Mouse (Mus musculus): ENCODE data around the gene Pnp. TPM values are rescaled to one million over a fixed set of nuclear protein-coding genes. Genes with fewer than 3 reads are reported as not detected.

Pnp gene
- total and polyA plus RNA-seq, 3 experiments: 80.0 to 118 (median 99.3) TPM

DNA sequence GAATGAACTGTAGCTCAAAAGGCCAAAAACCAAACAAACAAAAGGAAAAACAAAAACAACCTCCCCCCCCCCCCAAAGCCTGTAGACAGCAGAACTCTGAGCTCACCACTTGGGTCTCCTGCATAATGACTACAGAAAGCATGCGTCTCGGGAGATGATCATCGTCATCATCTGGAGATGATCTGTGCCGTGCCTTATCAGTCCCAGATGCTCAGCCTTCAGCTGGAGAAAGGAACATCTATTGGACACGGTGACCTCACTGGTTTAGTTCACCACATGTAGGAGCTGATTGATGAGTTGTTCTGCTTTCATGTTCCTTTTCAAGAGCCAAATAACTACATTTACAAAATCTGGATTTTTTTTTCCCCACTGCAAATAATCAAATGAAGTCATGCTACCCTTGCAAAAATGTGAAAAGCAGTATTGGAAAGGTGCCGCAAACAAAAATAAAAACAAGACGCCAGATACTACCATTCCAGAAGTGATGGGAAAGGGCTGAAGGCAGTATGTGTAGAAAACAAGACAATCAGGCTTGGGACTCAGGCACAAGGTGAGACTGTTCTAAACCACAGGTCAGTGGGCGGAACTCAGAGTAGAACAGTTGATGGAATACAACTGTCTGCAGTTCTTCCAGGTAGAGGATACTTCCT, 76.4 kb downstream of the Pnp start, which contains the start of gene Rnase10:
Rnase10 (plus strand) TSS at position 600 of the 650 bp plus-strand sequence.
- no peaks in the 10 kb centered on the region for H3K79me2 ChIP-seq (replicated peaks; ENCODE audit: control insufficient read depth, extremely low read depth, insufficient read depth, poor library complexity, severe bottlenecking)
- no peaks in the 10 kb centered on the region for H3K27me3 ChIP-seq (replicated peaks)
- dilution Hi-C loops (cut with MboI; ENCODE audit: extremely low pct_ligation_motif_present, extremely low pct_unique_long_range_greater_than_20kb, low sequenced_read_pairs): no loop called here
- H3K4me2 ChIP-seq (ENCODE audit: insufficient read depth, low read depth, poor library complexity, severe bottlenecking): no peak within 1 kb of the TSS
- H3K4me1 ChIP-seq (ENCODE audit: control insufficient read depth in 1 of 2, insufficient read depth in 2 of 2): no peaks in the 10 kb centered on the region
- H3K4me3 ChIP-seq (replicated peaks in 1 of 3; ENCODE audit: low read depth in 2 of 3, low read length in 2 of 3, poor library complexity in 1 of 3): no peak within 1 kb of the TSS
- no peaks in the 10 kb centered on the region for H3K36me3 ChIP-seq (replicated peaks in 1 of 2; ENCODE audit: control insufficient read depth in 1 of 2, insufficient read depth in 1 of 2, low read length in 1 of 2)
- H3K9ac ChIP-seq (ENCODE audit: insufficient read depth, low read depth): no peak within 1 kb of the TSS
- TF ChIP-seq USF2 (conservative IDR thresholded peaks at IDR 0.05; ENCODE audit: low read depth, low read length) (no peak), MAZ (IDR thresholded peaks at IDR 0.05; ENCODE audit: low read depth, low read length) (no peak), CHD2 (IDR thresholded peaks at IDR 0.05; ENCODE audit: low read length) (no peak)
- no peak within 1 kb of the TSS for H3K27ac ChIP-seq (ENCODE audit: insufficient read depth, low read depth)
- in situ Hi-C loops (cut with MboI; ENCODE audit: low pct_ligation_motif_present, low pct_unique_long_range_greater_than_20kb, low sequenced_read_pairs): no loop called here
- no peak for DNase-seq (ENCODE audit: extremely low read depth)
- no peaks in the 10 kb centered on the region for H3K9me3 ChIP-seq (replicated peaks; ENCODE audit: low read length)

DNA sequence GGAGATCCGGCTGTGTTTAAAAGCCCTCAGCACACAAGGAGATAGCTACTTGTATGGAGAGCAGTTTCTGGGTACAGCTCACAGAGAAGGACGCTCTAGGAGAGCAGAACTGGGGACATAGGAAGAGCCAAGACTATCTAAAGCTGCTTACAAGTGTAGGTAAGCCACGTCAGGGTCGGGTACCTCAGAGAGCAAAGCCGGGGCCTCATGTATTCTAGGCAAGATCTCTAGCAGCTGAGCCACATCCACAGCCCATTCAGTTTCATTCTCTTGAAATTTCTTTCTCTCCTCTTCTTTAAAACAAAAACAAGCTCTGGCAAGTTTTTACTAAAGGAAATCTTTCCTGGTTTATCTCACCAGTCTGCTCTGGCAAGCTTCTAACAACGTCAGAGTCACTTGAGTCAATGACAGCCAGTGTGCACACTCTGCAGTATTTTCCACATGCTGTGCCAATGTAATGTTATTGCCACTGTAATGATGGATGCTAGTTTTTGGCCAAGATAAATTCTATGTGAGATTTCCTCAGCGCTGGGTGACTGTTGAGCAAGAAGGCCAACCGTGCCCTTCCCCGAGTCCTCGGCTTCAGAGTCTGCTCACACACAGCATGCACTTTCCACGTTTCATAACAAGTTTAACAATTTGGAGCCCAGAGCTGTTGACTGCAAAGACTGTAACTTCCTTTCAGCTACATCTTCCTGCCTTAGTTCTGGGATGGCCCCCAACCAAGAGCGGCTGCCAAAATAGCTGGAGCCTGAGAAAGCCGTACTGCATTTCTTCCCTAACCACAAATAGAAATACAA, 77.2 kb downstream of the Pnp start:
- H3K27me3 ChIP-seq (replicated peaks): no peaks in the 10 kb centered on the region
- no peaks in the 10 kb centered on the region for H3K9me3 ChIP-seq (replicated peaks; ENCODE audit: low read length)
- no peak overlapping the region for H3K4me3 ChIP-seq (replicated peaks in 1 of 3; ENCODE audit: low read depth in 2 of 3, low read length in 2 of 3, poor library complexity in 1 of 3)
- in situ Hi-C loops (cut with MboI; ENCODE audit: low pct_ligation_motif_present, low pct_unique_long_range_greater_than_20kb, low sequenced_read_pairs) (no loop called here), dilution Hi-C loops (cut with MboI; ENCODE audit: extremely low pct_ligation_motif_present, extremely low pct_unique_long_range_greater_than_20kb, low sequenced_read_pairs) (no loop called here)
- no peak for DNase-seq (ENCODE audit: extremely low read depth)
- H3K27ac ChIP-seq (ENCODE audit: insufficient read depth, low read depth): no peak overlapping the region
- H3K4me1 ChIP-seq (ENCODE audit: control insufficient read depth in 1 of 2, insufficient read depth in 2 of 2): no peaks in the 10 kb centered on the region
- TF ChIP-seq PAX5 (IDR thresholded peaks at IDR 0.05; ENCODE audit: low read length) (no peak), JUND (conservative IDR thresholded peaks at IDR 0.05; ENCODE audit: low read depth, low read length) (no peak), MXI1 (IDR thresholded peaks at IDR 0.05; ENCODE audit: low read depth, low read length) (no peak), SIN3A (IDR thresholded peaks at IDR 0.05; ENCODE audit: low read length) (no peak), UBTF (IDR thresholded peaks at IDR 0.05; ENCODE audit: low read depth, low read length) (no peak), GABPA (IDR thresholded peaks at IDR 0.05; ENCODE audit: insufficient replicate concordance, low read depth, low read length) (no peak), USF1 (IDR thresholded peaks at IDR 0.05; ENCODE audit: low read depth, low read length) (no peak), MAX (IDR thresholded peaks at IDR 0.05; ENCODE audit: low read length) (no peak), IRF4 (IDR thresholded peaks at IDR 0.05; ENCODE audit: low read depth, low read length) (no peak), RCOR1 (conservative IDR thresholded peaks at IDR 0.05; ENCODE audit: low read depth, low read length) (no peak), POLR2AphosphoS2 (IDR thresholded peaks at IDR 0.05; ENCODE audit: low read depth, low read length) (no peak), BHLHE40 (IDR thresholded peaks at IDR 0.05; ENCODE audit: low read depth, low read length) (no peak)
- no peak overlapping the region for H3K4me2 ChIP-seq (ENCODE audit: insufficient read depth, low read depth, poor library complexity, severe bottlenecking)
- no peak overlapping the region for H3K9ac ChIP-seq (ENCODE audit: insufficient read depth, low read depth)
- H3K36me3 ChIP-seq (replicated peaks in 1 of 2; ENCODE audit: control insufficient read depth in 1 of 2, insufficient read depth in 1 of 2, low read length in 1 of 2): no peaks in the 10 kb centered on the region
- no peaks in the 10 kb centered on the region for H3K79me2 ChIP-seq (replicated peaks; ENCODE audit: control insufficient read depth, extremely low read depth, insufficient read depth, poor library complexity, severe bottlenecking)
